Mouse (Mus musculus) inflammation-experienced regulatory T-cells, adult 6 months (primary cell): Measurements from ENCODE around the gene Sdr39u1. TPM values are rescaled to one million over a fixed set of nuclear protein-coding genes. Genes with fewer than 3 reads are reported as not detected.

Experiments used
- ATAC-seq: one replicate; pipeline ENCODE4 v1.8.0; 2017
- polyA plus RNA-seq, 3 experiments: library from polyadenylated mRNA; unstranded; fragments of 100-300 nt; shearing (Covaris generic); gene quantifications; one replicate each; pipeline ENCODE4 v1.2.1; 2017

Sdr39u1 gene
- polyA plus RNA-seq, result 100 to 1,000 TPM in 1 of 3 experiments, 10 to 100 TPM in 2; 76.4 to 107 (median 93.3) TPM

DNA sequence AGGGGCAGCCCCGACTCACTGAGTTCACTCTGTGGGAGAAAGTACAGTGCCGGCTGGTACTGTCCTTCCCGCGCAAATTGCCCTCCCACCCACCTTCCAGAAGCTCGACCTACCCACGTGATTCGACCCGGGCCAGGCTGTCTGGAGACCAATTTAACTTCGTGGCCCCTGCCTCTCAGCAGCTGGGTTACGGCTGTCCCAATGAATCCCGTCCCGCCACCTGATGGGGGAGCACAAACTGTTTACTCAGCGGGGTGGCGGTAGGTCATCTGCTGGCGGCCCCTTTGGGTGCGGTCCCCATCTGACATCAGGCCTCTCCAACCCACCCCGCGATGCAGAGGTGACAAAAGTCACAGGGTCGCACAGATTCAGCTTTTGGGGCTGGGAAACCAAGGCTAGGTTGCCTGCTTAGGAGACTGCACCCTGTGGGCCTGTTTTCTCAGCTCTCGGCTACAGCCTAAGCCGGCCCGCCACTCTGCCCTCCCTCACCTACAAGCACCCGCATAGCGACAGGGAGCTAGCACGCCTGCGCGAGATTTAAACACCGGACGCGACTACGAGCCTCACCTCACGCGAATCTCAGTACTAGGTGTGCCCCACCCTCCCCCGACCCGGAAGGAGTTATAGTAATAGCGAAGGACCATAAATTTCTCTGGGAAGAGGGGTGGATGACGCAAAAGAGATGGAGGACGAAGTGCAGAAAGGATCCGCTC lies at the start of gene Sdr39u1:
Gene Sdr39u1, minus strand, starts transcription at position 593 of the 713 bp plus-strand sequence.
- peak; percentile 98 for ATAC-seq

DNA sequence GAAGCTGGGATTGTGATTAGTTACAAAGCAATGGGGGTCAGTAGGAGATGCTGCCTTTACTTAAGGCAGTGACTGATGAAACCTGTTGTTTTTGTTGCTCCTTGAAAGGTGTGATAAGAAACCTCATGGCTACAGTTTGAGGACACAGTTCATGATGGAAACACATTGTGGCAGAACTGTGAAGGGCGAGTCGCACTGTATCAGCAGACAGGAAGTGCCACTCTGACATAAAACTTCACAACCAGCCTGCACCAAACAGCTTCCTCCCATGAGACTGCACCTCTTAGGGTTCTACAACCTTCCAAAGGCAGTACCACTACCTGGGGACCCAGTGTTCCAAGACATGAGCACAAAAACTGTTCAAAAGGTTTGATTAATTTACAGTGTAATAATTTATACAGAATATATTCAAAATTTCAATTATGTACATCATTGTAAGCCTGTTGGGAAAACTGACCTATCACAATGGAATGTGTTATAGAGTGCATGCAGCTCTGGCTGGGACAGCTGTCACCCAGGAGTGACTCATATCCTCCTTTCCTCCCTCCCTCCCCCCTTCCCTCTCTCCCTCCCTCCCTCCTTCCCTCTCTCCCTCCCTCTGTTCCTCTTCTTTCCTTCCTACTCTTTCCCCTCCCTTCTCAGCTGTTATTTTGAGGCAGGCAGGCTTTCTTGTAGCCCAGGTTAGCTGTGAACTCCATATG lies 46.3 kb upstream of the Sdr39u1 start:
- no peak for ATAC-seq

- ATAC-seq, result no peak
Measured at GRCm38 (mm10) chr14:55944575-55944974, 44.5 kb upstream of the Sdr39u1 start, which contains the start of gene Cma1. Gene Cma1 (minus strand): TSS chr14:55944675.

GRCm38 (mm10) chr14:55943601-55944000 lies 43.5 kb upstream of the Sdr39u1 start:
- ATAC-seq, result no peak

- ATAC-seq, result no peak
Measured at GRCm38 (mm10) chr14:55940070-55940800, 40.1 kb upstream of the Sdr39u1 start.

DNA sequence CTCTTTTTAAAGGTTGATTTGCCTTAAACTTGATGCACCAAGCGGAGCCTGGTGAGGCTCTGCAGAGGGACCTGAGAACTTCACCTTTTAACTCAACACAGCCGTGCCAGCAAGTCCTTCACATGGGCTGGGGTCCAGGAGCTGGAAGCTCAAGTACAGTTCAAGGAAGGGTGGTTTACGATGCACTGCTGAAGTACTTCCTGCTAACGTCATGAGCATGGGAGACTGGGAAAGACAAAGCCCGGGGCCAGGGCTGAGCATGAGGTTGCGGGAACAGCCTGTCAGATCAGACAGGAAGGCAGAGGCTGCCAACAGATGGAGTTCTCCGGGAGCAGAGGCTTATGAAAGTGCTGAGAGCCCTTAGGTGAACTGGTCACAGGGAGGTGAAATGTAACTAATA lies 33.5 kb upstream of the Sdr39u1 start:
- no peak for ATAC-seq

DNA sequence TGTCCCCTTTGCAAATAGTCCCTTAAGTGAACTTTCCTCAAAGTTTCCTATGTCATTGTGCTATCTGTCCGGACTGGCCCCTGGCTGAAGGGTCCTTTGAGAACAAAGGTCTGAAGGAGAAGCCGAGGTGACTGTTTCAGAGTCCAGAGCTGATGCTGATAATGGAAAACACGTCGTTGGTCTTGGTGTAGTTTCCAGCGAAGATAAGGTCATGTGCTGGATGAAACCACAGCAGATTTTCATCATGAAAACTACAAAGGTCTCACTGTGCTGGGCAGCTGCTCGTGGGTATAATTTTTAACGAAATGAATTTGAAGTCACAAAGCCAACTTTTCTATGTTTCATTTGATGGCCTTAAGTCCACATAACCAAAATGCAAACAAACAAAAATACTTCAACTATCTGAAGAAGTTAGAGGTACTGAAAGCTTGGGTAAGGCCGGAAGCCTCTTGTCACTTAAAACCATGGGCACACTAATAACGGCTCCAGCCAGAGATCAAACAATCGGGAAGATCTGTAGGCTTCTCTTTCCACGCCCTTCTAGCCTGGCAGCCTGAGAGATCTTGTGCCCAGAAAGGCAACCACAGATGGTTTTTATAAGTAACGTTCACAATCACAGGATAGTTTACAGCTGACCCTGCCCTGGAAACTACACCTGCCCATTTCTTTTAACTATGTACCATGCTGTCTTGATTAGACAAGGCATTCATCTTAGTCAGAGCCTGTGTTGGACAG lies 29.3 kb upstream of the Sdr39u1 start:
- no peak for ATAC-seq

- ATAC-seq, result no peak
Measured at GRCm38 (mm10) chr14:55926847-55927246, 26.8 kb upstream of the Sdr39u1 start.

DNA sequence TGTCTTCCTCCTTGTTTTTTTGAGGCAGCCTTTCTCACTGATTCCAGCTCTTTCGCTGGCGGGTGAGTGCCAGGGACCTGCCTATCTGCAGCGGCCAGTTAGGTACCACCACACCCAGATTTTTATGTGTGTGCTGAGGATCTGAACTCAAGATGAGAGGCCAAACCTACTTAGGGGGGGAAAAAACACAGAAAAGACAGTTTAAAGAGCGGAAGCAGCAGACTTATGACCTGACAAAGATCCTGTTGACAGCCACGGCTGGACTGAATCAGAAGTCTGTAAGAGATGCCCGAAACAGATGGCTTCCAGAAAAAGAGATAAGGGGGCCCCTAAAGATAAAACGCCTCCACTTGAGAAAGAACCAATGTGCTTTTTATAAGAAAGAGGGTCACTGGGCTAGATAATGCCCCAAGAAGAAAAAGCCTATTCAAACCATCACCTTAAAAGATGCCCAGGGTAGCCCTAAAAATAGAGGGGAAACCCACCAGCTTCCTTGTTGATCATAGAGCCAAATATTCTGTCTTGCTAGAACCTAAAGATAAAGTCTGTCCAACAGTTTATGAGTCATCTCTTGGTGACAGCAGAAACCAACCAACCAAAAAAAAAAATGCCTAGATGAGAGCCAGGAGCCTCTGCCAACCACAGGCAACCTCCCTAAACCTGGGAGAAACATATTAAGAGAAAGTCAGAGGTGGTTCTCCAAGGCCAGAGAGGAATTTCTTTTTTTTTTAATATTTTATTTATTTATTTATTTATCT lies 22.6 kb upstream of the Sdr39u1 start:
- no peak for ATAC-seq

DNA sequence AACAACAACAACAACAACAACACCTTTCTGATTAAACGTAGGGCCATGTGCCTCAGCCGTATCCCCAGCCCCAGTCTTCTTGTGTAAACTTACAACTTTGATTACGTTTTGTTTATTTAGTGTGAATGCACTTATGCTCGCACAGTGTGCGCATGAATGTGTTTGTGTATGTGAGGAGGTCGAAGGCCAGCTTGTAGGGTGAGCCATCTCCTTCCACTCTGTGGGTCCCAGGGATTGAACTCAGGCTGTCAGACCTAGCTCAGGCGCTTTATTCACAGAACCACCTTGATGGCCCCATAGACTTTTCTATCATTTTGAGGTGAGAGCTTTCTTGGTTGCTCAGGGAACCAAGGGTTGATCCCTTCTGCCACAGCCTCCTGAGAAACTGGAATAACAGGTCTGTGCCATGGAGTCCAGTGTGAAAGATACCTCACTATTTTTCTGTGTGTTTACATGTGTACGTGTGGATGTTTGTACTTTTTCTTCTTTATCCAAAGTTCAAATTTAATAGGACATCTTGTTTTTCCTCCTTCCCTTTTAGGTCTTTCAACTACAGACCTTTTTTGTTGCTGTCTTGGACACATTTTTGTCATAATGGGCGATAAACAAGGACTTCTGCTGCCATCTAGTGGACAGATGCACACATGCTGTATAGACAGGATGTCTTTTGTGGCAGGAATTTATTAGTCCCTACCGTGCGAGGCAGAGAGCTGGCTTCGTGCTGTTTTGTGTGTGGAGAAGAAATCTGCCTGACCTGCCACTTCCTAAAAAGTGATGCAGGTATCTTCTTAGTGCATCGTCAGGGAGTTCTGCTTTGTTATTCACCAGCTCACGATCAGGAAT lies 18.4 kb upstream of the Sdr39u1 start:
- ATAC-seq, result peak; percentile 86

GRCm38 (mm10) chr14:55913406-55913805 lies 13.3 kb upstream of the Sdr39u1 start:
- ATAC-seq, result peak; percentile 93

DNA sequence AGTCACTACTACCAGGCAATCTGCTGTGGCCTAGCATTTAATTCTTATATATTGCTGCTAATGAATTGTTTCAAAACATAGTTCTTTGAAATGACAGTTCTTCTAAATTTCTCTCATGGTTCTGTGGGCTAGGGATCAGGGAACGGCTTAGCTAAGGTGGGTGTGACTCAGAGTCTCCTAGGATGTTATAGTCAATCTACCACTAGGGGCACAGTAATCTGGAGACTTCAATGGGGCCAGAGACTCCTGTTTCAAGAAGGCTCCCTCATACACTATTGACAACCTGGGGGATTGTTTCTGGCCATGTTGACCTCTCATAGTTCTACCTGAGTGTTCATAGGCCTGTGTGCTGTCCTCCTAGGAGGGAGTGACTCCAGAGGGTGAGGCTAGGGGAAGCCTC lies 5.4 kb upstream of the Sdr39u1 start:
- peak; percentile 50 for ATAC-seq

GRCm38 (mm10) chr14:55900414-55900755 lies 292 bp upstream of the Sdr39u1 start:
- ATAC-seq, result no peak

GRCm38 (mm10) chr14:55898947-55899346 lies 1.1 kb downstream of the Sdr39u1 start:
- ATAC-seq, result no peak

DNA sequence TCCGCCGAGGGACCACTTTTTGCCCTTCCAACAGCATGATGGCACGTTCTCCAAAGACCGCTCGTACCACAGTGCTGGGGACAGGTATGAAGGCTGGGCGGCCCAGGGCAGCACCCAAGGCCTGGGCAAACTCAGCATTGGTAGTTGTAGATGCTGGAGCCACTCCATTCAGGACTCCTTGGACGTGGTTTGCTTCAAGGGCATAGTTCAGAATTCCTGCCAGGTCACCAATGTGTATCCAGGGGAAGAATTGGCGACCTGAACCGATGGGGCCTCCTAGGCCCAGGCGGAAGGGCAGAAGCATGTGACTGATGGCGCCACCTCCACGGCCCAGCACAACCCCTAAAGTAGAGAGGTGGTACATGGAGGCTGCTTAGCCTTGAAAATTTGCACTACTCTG lies 2.4 kb downstream of the Sdr39u1 start:
- ATAC-seq, result no peak

DNA sequence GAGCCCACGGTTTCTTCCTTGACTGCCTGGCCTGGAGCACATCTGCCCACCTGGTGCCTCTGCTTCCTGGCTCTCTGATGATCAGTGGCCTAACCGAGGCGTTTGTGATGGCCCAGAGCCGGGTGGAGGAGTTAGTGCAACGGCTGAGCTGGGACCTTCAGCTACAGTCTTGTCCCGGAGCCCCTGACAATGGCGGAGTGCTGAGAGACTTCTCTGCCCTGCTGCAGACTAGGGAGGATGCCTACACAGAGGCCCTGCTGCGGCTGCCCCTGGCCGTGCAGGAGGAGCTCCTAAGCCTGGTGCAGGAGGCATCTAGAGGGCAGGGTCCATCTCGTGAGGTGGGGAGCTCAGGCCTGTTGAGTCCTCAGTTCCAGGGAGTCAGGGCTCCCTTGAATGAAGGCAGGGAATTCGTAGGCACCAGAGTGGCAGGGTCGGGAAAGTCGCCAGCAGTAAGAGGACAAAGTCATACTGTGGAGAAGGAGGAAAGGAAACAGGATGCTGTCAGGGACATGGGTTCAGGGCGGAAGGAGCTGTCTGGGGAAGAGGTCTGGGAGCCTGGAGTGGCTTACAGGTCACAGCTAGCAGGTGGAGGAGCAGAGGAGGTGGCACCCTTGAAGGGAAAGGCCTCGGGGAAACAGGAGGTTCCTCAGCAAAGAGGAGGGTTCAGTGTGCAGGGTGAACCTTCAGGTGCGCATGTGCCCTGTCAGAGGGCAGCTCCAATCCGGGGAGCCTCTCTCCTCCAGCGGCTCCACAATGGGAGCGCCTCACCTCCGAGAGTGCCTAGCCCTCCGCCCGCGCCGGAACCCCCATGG lies 13.3 kb downstream of the Sdr39u1 start:
- ATAC-seq, result no peak

GRCm38 (mm10) chr14:55885791-55886271 lies 14.3 kb downstream of the Sdr39u1 start:
- peak; percentile 44 for ATAC-seq

- peak; percentile 29 for ATAC-seq
Measured at GRCm38 (mm10) chr14:55885114-55885790, 14.8 kb downstream of the Sdr39u1 start.

- ATAC-seq, result peak; percentile 58
Measured at GRCm38 (mm10) chr14:55884713-55885113, 15.4 kb downstream of the Sdr39u1 start, which contains the start of gene Khnyn. Gene Khnyn (plus strand): TSS chr14:55884947.
